Mouse (Mus musculus): ENCODE measurements around the gene Ncl. TPM values are rescaled to one million over a fixed set of nuclear protein-coding genes. Genes with fewer than 3 reads are reported as not detected.

The Ncl gene
- polyA plus RNA-seq, 1 experiment, result 9.1 TPM

DNA sequence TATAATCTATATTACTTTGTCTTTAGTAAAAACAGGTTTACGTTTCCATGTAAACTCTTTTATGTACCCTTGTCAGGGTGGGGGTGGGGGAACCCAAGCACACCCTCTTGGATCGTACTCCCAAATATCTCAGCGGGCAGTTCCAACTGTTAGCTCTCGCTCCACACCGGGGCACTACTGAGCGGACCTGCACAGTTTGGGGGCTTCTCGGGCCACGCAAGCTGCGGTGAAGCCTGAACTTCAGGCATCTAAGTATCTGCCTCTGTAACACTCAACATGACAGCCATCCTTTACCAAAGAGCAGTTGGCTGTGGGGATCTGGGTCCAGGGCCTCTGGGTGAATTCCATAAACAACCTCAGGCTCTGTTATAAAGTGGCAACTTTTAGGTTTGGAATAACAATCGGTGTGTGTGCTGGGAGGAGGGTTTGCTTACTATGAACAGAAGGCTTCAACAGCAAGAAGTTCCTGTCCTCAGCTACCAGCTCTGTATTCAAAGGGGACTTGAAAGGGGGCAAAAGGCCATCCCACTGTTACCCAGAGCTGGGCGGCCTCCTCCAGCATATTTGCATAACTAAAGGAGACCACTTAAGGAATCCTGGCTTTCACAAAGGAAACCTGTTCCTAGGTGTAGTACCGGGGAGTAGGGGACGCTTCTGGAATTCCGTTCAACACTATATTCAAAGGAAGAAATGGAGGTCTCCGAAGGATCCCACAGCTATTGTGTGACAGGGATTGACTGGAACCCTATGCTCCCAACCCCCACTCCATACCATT is 48.5 kb downstream of the Ncl start:
- Histone ChIP-seq H3K27me3 (ENCODE audit: control insufficient read depth, insufficient read depth, low read length) (no peaks in the 10 kb centered on the region), H3K4me1 (ENCODE audit: control insufficient read depth, insufficient read depth, insufficient read length) (no peaks in the 10 kb centered on the region), H3K36me3 (ENCODE audit: control insufficient read depth, insufficient read depth, low read length) (no peaks in the 10 kb centered on the region), H3K27ac (ENCODE audit: insufficient read depth, low read length) (no peak overlapping the region), H3K4me3 (ENCODE audit: extremely low read depth, insufficient read depth, insufficient read length) (no peak overlapping the region)
- no peak for TF ChIP-seq CTCF (IDR thresholded peaks at IDR 0.05; ENCODE audit: extremely low read depth, insufficient read depth, insufficient read length, insufficient replicate concordance)
- no peak for TF ChIP-seq POLR2A (IDR thresholded peaks at IDR 0.05; ENCODE audit: low read depth, low read length)
- 94% methylated on average over 15 of the region's 15 CpGs for WGBS
- no peak for DNase-seq (ENCODE audit: low read depth in 1 of 2, low spot score in 2 of 2)

DNA sequence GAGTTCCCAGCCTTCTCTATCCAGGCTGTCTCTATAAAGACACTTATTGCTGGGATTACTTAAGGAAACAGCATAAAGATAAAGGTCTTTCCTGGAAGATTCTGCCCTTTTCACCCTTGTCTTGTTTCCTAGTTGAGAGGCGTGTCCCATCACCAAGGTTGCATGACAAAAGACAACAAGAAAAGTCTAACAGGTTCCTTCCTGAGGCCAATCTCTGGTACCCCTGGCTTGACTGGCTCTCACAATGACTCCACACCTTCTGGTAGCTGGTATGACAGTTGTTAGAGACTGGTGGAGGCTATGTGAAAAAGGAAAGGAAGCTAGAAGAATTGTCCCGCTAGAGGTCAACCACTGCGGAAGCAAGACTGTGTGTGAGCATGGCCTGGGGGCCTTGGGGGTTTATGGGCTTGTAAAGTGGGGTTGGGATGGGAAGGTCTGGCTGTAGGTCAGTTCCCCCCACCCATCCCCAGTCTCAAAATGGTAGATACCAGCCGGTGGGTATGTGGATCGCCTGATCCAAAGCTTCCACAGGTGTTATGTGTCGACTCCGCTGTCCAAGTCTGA is 49.8 kb downstream of the Ncl start:
- H3K4me3 ChIP-seq (ENCODE audit: extremely low read depth, insufficient read depth, insufficient read length), result no peak overlapping the region
- no peaks in the 10 kb centered on the region; the same call in 1 of the 2 replicates for H3K27me3 ChIP-seq (ENCODE audit: control insufficient read depth, insufficient read depth, low read length)
- H3K27ac ChIP-seq (ENCODE audit: insufficient read depth, low read length), result no peak overlapping the region
- WGBS, result 93% methylated on average over 7 of the region's 7 CpGs
- DNase-seq (ENCODE audit: low read depth in 1 of 2, low spot score in 2 of 2), result no peak
- H3K4me1 ChIP-seq (ENCODE audit: control insufficient read depth, insufficient read depth, insufficient read length), result no peaks in the 10 kb centered on the region
- H3K36me3 ChIP-seq (ENCODE audit: control insufficient read depth, insufficient read depth, low read length), result no peaks in the 10 kb centered on the region
- TF ChIP-seq POLR2A (IDR thresholded peaks at IDR 0.05; ENCODE audit: low read depth, low read length) (no peak), CTCF (IDR thresholded peaks at IDR 0.05; ENCODE audit: extremely low read depth, insufficient read depth, insufficient read length, insufficient replicate concordance) (no peak)

DNA sequence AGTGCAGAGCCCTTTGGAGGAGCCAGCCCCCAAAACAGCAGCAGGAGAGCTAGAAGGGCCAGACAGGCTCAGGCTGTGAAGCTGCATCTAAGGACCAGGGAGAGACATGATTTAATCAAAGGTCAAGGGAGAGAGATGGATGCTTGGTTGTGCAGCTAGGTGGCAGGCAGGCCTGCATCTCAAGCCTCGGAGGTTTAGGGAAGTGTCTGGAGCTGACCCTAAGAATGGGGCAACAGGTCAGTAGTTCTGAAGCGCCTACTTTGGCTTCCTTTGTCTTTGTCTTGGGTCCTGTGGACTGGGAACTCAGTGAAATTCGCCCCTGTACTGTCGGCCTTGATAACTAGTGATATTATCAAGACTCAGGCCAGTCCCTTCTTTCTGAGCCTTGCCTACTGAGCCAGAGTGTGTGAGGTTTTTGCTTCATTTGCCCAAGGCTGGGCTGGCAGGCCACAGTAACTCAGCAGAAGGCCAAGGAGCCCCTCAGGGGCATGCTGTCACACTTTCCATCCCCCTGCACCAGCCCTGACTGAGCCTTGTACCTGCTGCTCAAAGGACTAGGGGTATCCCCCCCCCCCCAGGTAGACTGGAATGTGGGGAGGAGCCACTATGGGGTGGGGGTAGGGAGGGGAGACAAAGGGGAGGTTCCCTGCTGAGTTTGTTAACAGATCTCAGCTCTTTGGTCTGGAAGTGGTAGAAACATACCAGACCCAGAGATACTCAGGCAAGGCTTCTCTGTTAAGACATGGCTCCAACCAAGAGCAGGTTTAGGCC is 51.1 kb downstream of the Ncl start:
- 84% methylated on average over 4 of the region's 4 CpGs for WGBS
- no peak for TF ChIP-seq CTCF (IDR thresholded peaks at IDR 0.05; ENCODE audit: extremely low read depth, insufficient read depth, insufficient read length, insufficient replicate concordance)
- no peak for TF ChIP-seq POLR2A (IDR thresholded peaks at IDR 0.05; ENCODE audit: low read depth, low read length)

DNA sequence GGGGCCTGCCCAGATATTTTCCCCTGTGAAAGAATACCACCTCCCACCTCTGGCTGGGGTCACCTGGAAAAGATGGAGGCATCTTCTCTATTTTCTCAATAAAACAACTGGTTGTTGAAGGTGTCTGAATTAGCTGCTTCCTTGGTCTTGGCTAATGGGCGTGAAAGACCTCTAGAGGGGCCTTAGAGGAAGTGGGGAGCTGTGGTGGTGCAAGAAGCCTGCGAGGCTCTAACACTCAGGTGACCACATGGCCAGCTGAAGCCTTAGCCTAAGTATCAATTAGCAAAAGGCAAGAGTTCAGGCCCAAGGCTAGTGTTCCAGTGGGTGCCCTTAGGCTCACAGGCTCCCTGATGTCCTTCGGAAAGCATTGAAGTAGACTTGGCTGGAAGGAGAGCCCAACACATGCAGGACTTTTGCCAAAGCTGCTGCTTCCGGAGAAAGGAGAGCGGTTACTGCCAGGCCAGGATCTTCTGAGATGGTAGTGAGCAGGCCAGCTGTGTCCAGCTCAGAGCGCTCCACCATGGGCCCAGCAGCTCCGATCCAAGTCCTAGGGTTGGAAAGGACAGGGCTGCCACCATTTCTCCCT is 51.9 kb downstream of the Ncl start:
- Histone ChIP-seq H3K27me3 (ENCODE audit: control insufficient read depth, insufficient read depth, low read length) (no peaks in the 10 kb centered on the region; the same call in 1 of the 2 replicates), H3K4me3 (ENCODE audit: extremely low read depth, insufficient read depth, insufficient read length) (no peak overlapping the region), H3K4me1 (ENCODE audit: control insufficient read depth, insufficient read depth, insufficient read length) (peaks cover 7% of the 10 kb centered on the region), H3K27ac (ENCODE audit: insufficient read depth, low read length) (no peak overlapping the region), H3K36me3 (ENCODE audit: control insufficient read depth, insufficient read depth, low read length) (no peaks in the 10 kb centered on the region)
- TF ChIP-seq CTCF (IDR thresholded peaks at IDR 0.05; ENCODE audit: extremely low read depth, insufficient read depth, insufficient read length, insufficient replicate concordance), result no peak
- TF ChIP-seq POLR2A (IDR thresholded peaks at IDR 0.05; ENCODE audit: low read depth, low read length), result no peak
- 74% methylated on average over 7 of the region's 7 CpGs for WGBS
- no peak for DNase-seq (ENCODE audit: low read depth in 1 of 2, low spot score in 2 of 2)

More for the DNA sequence above, 51.1 kb downstream of the Ncl start:
- Histone ChIP-seq H3K4me1 (ENCODE audit: control insufficient read depth, insufficient read depth, insufficient read length) (peaks cover 4% of the 10 kb centered on the region), H3K36me3 (ENCODE audit: control insufficient read depth, insufficient read depth, low read length) (no peaks in the 10 kb centered on the region), H3K4me3 (ENCODE audit: extremely low read depth, insufficient read depth, insufficient read length) (no peak overlapping the region), H3K27me3 (ENCODE audit: control insufficient read depth, insufficient read depth, low read length) (no peaks in the 10 kb centered on the region; the same call in 1 of the 2 replicates), H3K27ac (ENCODE audit: insufficient read depth, low read length) (no peak overlapping the region)
- DNase-seq (ENCODE audit: low read depth in 1 of 2, low spot score in 2 of 2), result no peak

DNA sequence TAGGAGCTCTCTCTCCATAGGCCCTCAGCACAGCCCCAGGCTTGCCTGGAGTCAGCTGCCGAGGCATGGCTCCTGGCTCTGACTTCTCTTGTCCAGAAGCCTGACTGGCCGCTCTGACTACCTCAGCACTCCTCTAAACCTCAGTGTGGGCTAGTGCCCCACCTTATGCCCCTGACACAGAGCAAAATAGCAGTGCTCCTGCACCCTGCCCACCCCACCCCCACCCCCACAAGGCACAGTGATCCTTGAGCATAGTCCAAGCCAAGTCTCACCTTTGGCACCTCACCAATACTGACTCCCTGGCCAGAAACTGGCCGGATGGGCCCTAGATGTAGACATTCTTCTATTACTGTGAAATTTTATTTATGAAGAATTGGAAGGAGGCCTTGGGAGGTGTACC is 52.5 kb downstream of the Ncl start:
- WGBS, result 89% methylated on average over 3 of the region's 3 CpGs
- H3K4me1 ChIP-seq (ENCODE audit: control insufficient read depth, insufficient read depth, insufficient read length), result peaks cover 11% of the 10 kb centered on the region
- H3K27me3 ChIP-seq (ENCODE audit: control insufficient read depth, insufficient read depth, low read length), result no peaks in the 10 kb centered on the region; the same call in 1 of the 2 replicates
- H3K4me3 ChIP-seq (ENCODE audit: extremely low read depth, insufficient read depth, insufficient read length), result no peak overlapping the region
- no peaks in the 10 kb centered on the region for H3K36me3 ChIP-seq (ENCODE audit: control insufficient read depth, insufficient read depth, low read length)
- no peak for DNase-seq (ENCODE audit: low read depth in 1 of 2, low spot score in 2 of 2)
- no peak overlapping the region for H3K27ac ChIP-seq (ENCODE audit: insufficient read depth, low read length)
- TF ChIP-seq POLR2A (IDR thresholded peaks at IDR 0.05; ENCODE audit: low read depth, low read length), result no peak
- TF ChIP-seq CTCF (IDR thresholded peaks at IDR 0.05; ENCODE audit: extremely low read depth, insufficient read depth, insufficient read length, insufficient replicate concordance), result no peak

DNA sequence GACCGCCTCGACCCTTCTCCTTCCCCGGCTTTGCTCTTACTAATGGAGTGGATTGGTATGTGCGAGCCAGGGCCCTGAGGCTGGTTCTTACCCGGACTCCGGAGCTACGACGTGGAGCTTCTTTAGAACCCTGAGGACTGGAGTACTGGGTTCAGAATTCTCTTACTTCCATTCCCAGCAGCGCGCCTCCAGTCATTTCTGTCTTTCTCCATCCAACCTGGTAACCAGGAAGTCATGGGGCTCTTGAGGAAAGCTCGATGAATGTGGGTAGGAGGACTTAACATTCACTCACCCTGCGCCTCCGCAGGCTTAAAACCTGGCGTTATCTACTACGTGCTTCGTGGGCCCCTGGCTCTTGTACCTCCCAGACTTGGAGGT is 55.3 kb downstream of the Ncl start:
- Histone ChIP-seq H3K27ac (ENCODE audit: insufficient read depth, low read length) (no peak overlapping the region), H3K27me3 (ENCODE audit: control insufficient read depth, insufficient read depth, low read length) (no peaks in the 10 kb centered on the region; the same call in 1 of the 2 replicates), H3K4me3 (ENCODE audit: extremely low read depth, insufficient read depth, insufficient read length) (peak overlapping the region; percentile 61; the same call in 1 of the 2 replicates), H3K4me1 (ENCODE audit: control insufficient read depth, insufficient read depth, insufficient read length) (peaks cover 17% of the 10 kb centered on the region), H3K36me3 (ENCODE audit: control insufficient read depth, insufficient read depth, low read length) (no peaks in the 10 kb centered on the region)
- TF ChIP-seq CTCF (IDR thresholded peaks at IDR 0.05; ENCODE audit: extremely low read depth, insufficient read depth, insufficient read length, insufficient replicate concordance), result no peak
- no peak for TF ChIP-seq POLR2A (IDR thresholded peaks at IDR 0.05; ENCODE audit: low read depth, low read length)
- WGBS, result 9% methylated on average over 16 of the region's 16 CpGs
- DNase-seq (ENCODE audit: low read depth in 1 of 2, low spot score in 2 of 2), result no peak

Measured in spleen, adult 2 months (tissue).